Mouse (Mus musculus) left cerebral cortex, postnatal 36 days (tissue): ENCODE results near the gene Gmfb. TPM values are rescaled to one million over a fixed set of nuclear protein-coding genes. Genes with fewer than 3 reads are reported as not detected.
"Not testable (repeated sequence)": the region's sequence is repeated elsewhere in the genome, so short reads cannot be mapped to it uniquely, and the experiment has no call there.

Experiments used
- DNase-seq, 2 experiments: peaks; one replicate each; pipeline ENCODE4 v3.0.0; 2021 to 2022; ENCODE audit warnings: low spot score in 2 of 2, mixed read lengths in 1 of 2
- intact Hi-C: fragments of 180-260 bp; cut with DNase I; formaldehyde crosslinking; loops from one replicate; pipeline ENCODE4 v1.15.1; 2025
- total RNA-seq, 2 experiments: library from RNA; stranded (reverse); gene quantifications; 2 replicates each; pipeline ENCODE4 v1.2.3; 2021

Gene Gmfb
- total RNA-seq = 100 to 1,000 TPM; 133 to 145 TPM

DNA sequence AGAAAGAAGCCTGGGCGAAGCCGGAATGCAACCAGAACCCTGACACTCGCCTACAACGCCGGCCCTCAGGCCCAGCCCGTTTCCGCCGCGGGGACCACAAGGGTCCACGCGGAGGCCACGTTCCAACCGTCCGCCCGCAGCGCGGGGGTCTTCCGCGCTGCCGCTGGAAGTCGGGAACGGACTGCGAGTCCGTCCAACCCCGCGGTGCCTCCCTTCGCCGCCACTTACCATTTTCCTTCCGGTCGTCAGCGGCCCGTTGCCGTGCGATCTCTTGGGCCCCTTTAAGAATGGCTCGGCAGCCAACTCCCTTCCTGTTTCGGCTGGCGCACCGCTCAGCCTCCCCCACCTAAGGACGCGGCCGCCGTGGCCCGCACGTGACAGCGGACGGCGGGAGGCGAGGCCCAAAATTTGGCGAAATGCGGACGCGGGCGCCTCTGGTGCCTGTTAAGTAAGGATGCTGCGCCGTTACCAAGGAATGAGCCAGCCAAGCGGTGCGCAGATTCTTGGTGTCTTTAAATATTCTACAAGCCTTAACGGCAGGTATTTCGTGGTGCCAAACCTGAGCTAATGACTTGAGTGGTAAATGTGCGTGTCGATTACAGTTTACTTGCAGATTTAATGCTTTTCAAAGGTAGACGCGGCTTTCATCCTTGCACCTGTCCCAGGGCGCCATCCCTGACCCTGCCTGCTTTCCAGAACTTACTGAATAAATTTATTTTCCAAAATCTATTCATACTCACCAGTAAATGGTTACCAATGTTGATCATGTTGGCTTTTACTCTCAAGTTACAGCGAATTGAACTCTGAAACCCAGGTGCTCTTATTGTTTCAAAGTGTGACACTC is at the start of gene Gmfb:
Gmfb (minus strand) TSS at position 370 of the 844 bp plus-strand sequence.
- intact Hi-C loops = no loop called here
- peak; percentile 97 to 98 for DNase-seq

DNA sequence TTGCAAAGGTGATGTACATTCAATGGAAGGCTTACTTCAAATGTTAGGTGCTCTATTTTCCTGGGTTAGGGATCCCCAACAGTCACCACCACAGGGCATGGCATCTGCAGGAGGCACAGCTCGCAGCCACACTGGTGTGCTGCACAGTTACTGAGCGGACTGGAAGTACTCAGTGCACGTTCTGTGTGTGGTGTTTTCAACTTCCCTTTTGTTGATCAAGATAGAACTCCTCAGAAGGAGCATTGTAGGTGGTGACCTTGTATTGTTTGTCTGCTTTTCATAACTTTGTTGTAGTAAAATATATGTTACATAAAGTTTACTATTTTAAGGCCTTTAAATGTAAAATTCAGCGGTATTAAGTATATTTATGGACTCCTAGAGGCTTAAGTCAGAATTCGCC is 40.9 kb upstream of the Gmfb start:
- intact Hi-C loops = no loop called here
- no peak for DNase-seq

DNA sequence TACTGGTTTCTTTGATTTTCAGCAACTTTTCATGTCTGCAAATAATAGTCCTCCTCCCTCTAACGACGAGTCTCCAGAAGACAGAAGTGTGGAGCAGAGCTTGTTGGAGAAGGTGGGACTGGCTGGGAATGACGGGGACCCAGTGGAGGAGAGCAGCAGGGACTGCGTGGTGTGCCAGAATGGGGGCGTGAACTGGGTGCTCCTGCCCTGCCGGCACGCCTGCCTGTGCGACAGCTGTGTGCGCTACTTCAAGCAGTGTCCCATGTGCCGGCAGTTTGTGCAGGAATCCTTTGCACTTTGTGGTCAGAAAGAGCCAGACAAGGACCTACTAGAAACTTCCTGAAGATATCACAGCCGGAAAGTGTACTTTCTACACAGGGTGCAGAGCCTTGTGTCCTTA is 31.6 kb upstream of the Gmfb start:
- intact Hi-C loops = no loop called here
- DNase-seq = no peak

DNA sequence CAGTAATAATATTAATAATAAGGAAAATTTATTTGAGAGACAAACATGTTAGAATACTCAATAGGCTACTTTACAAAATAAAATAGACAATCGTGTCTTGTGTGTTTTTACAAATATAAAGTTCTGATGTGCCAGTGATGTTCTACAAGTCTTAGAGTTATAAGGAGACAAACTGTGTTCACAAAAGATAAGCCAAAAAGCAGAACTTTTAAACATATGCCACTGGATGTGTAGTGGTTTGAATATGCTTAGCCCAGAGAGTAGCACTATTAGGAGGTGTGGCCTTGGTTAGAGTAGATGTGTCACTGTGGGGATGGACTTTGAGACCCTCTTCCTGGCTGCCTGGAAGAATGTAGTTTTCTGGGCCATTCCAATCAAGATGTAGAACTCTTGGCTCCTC is 27.7 kb upstream of the Gmfb start:
- no peak for DNase-seq
- intact Hi-C loops = no loop called here

DNA sequence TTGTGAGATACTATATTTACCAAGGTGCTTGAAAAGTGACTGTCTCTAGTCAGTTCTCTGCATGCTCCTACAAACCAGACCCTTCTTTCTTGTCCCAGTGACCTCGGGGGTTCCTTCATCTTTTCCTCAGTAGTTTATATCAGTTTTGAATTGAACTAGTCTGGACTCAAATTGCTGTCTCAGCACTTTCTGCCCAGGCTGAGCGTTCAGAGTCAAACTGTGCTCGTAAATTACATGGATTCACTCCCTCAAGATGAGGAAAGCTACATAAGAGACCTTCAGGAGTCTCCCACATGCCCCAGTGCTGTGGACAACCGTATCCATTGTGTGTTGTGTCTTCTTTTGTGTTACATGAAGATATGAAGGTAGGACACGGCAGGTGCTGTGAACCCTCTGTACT is 26.7 kb upstream of the Gmfb start:
- intact Hi-C loops = no loop called here
- DNase-seq = no peak

DNA sequence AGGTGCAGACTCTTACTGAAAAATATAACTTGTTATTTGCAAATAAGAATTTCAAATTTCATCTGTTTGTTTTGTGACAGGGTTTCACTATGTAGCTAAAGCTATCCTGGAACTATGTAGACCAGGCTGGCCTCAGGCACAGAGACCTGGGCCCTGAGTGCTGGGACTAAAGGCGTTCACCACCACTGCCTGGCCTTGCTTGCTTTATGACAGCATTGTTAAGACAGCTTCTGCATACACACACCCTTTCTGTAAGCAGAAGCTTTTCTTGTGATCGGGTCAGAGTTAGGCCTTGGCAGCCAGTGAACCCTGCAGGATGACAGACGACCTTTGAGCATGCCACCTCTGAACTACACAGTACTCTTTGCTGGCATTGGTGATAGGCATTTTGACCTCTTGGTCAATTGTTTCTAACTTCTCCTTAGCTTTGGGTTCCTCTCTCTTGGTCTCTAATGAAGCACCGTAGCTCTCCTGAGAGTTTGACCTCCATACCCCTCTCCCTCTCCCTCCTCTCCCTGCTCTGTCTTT is 26.1 kb upstream of the Gmfb start:
- DNase-seq = no peak
- intact Hi-C loops = no loop called here

DNA sequence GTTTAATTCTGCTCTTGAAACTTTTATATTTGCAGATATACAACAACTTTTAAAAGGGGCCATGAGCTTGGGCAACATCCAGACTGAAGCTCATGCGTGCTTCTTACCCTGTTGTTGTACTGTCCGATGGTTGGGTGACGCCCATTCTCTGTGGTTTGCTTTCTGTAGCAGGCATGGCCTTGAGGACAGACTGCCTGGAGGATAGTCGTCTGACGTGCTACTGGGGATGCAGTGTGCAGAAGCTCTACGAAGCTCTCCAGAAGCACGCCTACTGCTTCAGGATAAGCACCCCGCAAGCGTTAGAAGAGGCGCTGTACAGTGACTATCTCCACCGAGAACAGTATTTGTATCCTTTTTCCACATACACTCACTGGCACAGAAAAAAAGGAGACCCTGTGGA is 23.7 kb upstream of the Gmfb start:
- DNase-seq = no peak
- intact Hi-C loops = no loop called here

DNA sequence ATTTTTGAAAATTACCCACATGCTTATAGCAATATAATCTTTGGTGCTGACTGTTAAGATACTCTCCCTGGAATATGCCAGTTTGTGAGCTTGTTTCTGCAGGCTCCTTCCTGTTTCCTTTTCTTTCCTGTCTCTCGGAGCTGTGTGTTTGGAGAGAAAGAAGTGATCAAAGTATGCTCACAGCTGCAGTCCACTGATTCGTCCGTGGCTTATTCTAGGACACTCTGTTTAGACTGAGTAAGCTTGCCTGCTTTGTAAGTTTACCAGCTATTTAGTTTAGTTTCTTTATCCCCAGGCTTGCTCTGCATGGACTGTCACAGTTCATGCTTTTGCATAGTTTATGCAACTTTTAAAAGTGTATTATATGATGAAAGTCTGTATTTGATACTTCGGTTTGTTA is 17.3 kb upstream of the Gmfb start:
- intact Hi-C loops = no loop called here
- DNase-seq = no peak

DNA sequence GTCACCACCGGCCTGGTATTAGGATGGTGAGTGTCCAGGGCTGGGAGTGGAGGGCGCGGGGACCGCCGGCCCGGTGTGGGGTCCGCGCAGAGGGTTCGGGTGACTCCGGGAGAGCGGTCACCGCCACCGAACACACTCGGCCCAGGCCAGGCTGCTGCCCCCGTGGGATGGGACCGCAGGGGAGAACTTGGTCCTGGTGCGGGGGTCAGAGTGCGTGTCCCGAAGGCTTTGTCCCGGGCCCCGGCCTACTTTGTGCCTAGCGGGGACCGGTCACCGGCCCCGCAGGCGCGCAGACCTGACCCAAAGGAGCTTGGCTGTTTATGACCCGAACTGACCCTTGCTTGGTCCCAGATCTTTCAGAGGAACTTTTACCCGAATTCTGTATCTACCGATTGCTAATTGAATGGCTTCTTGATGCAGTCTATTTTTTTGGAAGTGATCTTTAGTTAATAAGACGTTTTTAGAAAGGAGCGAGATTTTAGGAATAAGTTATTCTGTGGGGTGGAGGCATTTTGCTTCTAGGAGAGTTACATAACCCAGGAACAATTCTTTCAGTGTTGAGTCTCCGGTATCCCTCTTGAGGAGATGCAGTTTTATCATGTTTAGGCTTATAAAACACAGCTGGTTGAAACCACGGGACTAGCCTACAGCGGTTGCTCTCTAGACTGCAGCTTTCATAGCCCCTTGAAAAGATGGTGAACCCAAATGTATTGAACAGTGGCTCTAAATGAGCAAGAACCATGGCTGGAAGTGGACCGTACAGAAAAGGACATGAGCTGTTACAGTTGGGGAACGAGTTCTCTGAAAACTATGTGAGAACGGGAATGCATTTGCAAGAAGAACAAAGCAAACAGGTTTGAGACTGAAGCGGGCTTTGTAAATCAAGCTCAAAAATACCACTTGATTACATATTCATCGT is 10.6 kb upstream of the Gmfb start:
- intact Hi-C loops = loop anchor here (2.0 kb wide), 1 partner anchor 50 kb away; the partner anchor contains the start of gene Samd4
- DNase-seq = peak; percentile 10 to 16

DNA sequence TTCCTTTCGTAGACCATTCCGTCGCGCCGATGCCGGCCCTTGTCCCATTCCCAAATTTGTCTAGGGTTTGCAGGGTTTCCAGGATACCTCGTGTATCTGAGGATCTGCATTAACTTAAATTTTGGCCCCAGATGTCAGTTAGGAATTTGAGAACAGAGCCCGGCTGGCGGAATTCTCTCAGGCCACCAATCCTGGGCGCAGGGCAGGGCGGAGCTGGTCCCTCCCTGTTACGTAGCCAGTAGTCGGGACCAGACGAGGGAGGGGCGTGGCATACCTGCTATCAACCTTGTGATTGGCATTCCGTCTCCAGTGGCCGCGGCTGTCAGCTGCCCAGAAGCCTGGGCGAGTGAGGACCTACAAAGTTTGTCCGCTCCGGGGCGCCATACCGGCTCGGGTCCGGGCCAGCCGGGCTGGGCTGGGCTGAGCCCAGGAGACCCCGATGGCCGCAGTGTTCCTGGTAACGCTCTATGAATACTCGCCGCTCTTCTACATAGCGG is 9.8 kb upstream of the Gmfb start, which contains the start of gene Cgrrf1:
Cgrrf1 (plus strand) TSS at position 289 of the 497 bp plus-strand sequence.
- peak; percentile 92 to 93 for DNase-seq
- intact Hi-C loops = loop anchor here (2.0 kb wide), 1 partner anchor 51 kb away; the partner anchor contains the start of gene Samd4

DNA sequence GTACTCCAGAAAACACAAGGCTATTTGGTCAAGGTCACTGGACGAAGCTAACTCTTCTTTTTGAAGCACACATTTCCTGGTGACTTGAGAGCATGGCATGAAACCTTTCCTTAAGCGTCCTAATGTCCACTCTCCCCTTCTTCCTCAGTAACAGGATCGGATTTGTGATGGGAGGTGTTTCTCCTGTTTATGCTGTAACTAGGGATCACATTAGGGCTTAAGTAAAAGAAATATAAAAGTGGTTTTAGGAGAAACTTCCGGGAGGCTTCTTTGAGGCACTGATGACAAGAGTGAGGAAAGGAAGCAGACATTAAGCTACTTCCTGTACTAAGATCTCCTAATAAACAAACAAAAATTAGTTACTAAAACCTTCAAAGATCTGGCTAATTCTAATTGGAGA is 9.3 kb upstream of the Gmfb start:
- intact Hi-C loops = no loop called here
- no peak for DNase-seq

DNA sequence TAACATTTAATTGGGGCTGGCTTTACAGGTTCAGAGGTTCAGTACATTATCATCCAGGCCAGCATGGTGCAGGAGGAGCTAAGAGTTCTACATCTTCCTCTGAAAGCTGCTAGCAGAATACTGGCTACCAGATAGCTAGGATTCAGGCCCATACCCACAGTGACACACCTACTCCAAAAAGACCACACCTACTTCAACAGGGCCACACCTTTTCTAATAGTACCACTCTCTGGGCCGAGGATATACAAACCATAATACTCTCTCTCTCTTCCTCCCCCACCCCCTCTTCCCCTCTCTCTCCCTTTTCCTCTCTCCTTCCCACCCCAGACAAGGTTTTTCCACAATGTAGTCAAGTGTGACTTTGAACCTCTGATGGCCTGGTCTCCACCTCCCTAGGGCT is 5.4 kb upstream of the Gmfb start:
- intact Hi-C loops = no loop called here
- DNase-seq = no peak

DNA sequence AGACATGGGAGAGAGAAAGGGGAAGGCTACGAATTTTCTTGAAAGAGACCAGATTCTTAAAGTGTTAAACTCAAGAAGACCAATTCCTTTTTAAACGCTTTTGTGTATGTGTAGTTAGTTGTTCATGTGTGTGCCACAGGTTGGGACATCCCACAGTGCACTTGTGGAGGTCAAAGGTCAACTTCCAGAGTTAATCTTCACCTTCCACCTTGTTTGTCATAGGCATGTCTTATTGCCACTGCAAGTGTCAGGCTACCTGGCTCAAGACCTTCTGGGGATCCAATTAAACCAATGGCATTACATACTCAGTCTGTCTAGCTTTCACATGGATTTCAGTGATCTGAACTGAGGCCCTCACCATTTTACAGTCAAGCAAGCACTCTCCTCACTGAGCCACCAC is 2.0 kb upstream of the Gmfb start:
- intact Hi-C loops = no loop called here
- DNase-seq = no peak

DNA sequence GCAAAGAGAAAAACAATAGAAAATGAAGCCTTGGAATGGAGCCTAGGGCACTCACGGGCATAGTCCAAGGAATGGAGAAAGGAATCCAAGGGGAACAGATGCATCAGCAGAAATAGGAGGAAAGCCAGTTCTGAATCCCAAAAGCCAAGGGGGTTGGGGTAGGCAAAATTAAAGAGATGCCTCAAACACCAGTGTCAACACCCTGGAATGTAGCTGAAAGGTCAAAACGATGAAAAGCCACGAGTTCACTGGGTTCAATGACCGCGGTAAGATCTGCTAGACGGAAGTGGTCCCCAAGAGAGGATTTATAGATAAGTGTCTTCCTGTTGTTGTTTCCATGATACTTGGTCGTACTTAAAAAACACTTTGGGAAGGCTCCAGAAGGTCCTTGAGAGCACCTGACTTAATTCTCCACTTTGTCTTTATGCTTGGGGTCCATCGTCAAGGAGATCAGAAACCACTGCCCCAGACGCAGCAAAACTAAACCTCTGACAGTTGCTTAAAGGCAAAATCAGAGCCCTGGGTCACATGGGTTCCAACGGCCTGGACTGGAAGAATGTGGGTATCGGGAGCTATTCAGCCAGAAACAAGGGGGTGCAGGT is 670 bp downstream of the Gmfb start:
- DNase-seq = no peak
- intact Hi-C loops = no loop called here

DNA sequence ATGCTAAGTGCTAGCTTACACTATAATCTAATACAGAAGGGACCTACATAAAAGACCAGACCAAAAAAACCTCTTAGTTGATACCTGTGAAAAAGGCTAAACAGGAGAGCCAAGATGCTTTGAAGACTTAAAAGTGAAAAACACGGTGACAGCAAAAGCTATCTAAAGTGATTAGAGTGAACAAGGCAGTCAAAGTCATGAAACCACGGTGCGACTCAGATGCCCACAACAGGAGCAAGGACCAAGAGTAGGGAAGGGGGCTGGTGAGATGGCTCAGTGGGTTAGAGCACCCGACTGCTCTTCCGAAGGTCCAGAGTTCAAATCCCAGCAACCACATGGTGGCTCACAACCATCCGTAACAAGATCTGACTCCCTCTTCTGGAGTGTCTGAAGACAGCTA is 2.1 kb downstream of the Gmfb start:
- intact Hi-C loops, DNase-seq: not testable (repeated sequence)

DNA sequence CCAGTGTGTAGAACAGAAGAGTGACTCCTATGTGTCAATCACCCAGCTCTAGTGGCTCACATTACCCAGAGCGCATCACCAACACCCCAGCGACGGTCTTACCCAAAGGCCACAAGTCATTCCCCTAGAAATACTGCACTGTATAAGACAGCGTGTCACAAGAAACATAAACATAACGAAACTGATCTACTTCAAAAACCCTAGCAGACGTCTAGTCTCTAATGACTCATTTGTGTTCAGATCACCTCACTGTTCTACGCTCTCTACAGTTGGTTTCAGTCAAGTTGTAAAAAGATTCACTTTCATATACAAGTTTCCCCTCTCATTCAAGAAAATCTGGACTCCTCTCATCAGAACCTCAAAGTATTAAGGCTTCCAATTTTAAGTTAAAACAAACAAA is 3.3 kb downstream of the Gmfb start:
- DNase-seq = no peak
- intact Hi-C loops = no loop called here

DNA sequence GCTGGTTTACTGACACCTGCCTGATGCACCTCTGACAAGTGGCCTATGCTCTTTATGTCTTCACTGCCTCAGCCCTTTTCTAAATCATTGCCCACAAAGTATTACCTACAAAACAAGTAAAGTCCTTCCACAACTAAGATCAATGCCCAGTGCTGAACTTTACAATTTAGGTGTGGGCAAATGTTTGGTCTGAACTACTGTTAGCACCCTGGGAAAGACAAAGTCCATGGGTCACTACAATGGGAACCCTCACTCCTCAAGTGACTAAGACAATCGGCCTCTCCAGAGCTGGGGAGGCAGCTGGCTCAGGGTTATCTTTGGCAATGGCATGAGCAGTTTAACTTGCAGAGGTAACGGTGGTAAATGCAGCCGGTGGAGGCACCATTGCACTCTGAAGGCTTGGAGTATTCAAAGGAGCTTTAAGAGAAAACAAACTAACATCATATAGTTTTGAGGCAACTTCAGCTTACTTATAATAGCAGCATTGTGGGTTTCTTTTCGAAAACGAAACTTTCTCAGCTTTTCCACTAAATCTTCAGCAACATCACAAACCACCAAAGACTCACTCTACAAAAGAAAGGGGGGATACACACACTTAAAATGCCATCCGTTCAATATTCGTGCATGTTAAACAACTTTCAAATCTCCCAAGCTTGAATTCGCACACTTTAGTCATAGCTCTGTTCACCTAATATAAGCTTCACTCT is 5.0 kb downstream of the Gmfb start:
- intact Hi-C loops = no loop called here

DNA sequence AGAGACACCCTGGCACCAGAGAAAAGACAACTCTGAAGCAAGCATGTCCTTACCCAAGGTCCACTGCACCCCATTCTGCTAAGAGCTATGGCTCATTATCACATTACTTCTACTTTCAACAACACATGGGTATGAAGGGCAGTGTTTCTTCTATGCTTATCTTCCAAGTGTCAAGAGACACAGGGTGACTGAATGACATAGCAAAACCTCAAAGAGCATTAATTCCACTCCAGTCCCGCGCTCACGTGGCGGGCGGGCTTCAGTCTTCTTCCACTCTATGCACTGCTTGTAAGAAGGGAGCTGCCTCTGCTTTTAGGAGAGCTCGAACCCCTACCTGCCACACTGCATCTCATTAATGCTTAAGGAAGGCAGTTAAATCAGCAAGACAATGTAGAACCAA is 6.4 kb downstream of the Gmfb start:
- intact Hi-C loops = no loop called here

More for the DNA sequence above, 5.0 kb downstream of the Gmfb start:
- no peak for DNase-seq

DNA sequence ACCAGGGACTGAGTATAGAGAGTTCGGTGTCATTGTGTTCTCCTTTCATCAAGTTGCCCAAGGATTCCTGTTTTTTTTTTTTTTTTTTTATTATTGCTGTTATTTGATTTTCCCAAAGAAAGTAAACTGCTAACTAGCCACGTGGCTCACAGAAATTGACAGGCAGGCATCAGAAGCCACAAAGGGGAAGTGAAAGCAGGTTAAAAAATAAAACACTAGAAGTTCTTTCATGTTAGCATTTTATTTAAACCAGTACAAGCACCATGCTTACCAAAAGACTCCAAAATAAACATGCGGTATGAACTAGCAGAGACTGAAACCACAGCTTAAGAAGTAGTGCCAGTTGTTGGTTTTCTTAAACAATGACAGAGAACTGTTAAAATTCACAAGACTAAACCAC is 14.1 kb downstream of the Gmfb start:
- intact Hi-C loops = no loop called here
- DNase-seq = no peak

More for the DNA sequence above, 6.4 kb downstream of the Gmfb start:
- DNase-seq = no peak
